Mouse (Mus musculus): Measurements from ENCODE around the gene Cfap45. TPM values are rescaled to one million over a fixed set of nuclear protein-coding genes. Genes with fewer than 3 reads are reported as not detected.

Cfap45 gene
- polyA plus RNA-seq, 1 experiment from 2014 or later: 1.3 TPM

- 63% methylated on average over 13 of the region's 13 CpGs for WGBS
- Histone ChIP-seq H3K9me3 (no peaks in the 10 kb centered on the region), H3K27ac (replicated peaks) (peak overlapping the region; percentile 68), H3K27me3 (replicated peaks; ENCODE audit: low read depth, poor library complexity, severe bottlenecking) (peaks cover 8% of the 10 kb centered on the region), H3K4me3 (peak overlapping the region; percentile 71), H3K36me3 (replicated peaks) (peaks cover 56% of the 10 kb centered on the region), H3K4me1 (peaks cover 76% of the 10 kb centered on the region)
- no peak for DNase-seq (ENCODE audit: low spot score)
Measured at GRCm38 (mm10) chr1:172484671-172485070, 35.9 kb upstream of the Cfap45 start.

DNA sequence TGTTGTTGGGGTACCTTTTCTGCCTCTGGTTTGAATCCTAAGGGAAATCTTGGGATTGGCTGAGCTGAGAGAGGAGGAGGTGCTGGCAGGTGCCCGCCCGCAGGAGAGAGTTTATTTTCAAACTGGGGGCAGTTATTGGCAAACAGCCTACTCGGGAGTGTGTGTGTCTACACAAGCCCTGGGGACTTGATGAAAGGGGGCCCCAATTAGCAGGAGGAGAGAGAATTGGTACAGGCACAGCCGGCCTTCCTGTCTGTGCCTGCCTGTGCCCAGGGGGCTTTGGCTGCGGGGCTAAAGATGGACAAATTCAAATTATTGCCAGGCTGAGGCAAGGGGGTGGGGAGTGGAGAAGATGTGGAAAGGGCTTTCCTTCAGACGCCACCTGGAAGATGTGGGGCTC is 34.8 kb upstream of the Cfap45 start:
- H3K4me1 ChIP-seq: peaks cover 83% of the 10 kb centered on the region
- 37% methylated on average over 6 of the region's 6 CpGs for WGBS
- peak overlapping the region; percentile 68 for H3K27ac ChIP-seq (replicated peaks)
- peak overlapping the region; percentile 71 for H3K4me3 ChIP-seq
- H3K9me3 ChIP-seq: no peaks in the 10 kb centered on the region
- H3K36me3 ChIP-seq (replicated peaks): peaks cover 65% of the 10 kb centered on the region
- DNase-seq (ENCODE audit: low spot score): no peak
- H3K27me3 ChIP-seq (replicated peaks; ENCODE audit: low read depth, poor library complexity, severe bottlenecking): peaks cover 2% of the 10 kb centered on the region; the same call in 1 of the 2 replicates

DNA sequence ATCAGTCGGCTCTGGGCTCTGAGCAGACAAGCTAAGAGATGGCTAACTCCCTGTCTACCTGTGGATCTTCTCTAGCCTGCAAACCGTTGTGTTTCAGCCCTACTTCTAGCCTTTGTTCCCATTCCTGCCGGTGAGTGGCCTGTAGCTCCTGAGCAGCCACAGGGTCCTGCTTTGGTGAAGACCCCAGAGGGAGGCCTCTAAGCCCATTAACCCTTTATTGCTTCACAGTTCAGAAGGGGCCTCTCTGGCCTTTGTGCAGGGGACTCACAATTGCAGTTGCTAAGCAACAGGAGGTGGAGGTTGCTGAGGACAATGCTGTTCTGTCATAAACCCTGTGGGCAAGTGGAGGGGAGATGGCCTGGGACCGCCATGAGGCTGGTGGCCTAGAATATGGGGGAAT is 34.4 kb upstream of the Cfap45 start:
- peak; percentile 47 for DNase-seq (ENCODE audit: low spot score)

GRCm38 (mm10) chr1:172486651-172487050 is 34.0 kb upstream of the Cfap45 start:
- no peak for DNase-seq (ENCODE audit: low spot score)
- peak overlapping the region; percentile 68 for H3K27ac ChIP-seq (replicated peaks)
- H3K36me3 ChIP-seq (replicated peaks): peaks cover 74% of the 10 kb centered on the region
- no peaks in the 10 kb centered on the region for H3K27me3 ChIP-seq (replicated peaks; ENCODE audit: low read depth, poor library complexity, severe bottlenecking)
- no peaks in the 10 kb centered on the region for H3K9me3 ChIP-seq
- peak overlapping the region; percentile 71 for H3K4me3 ChIP-seq
- 61% methylated on average over 5 of the region's 5 CpGs for WGBS
- H3K4me1 ChIP-seq: peaks cover 75% of the 10 kb centered on the region

More for the DNA sequence above, 34.4 kb upstream of the Cfap45 start:
- no peaks in the 10 kb centered on the region for H3K9me3 ChIP-seq
- peaks cover 79% of the 10 kb centered on the region for H3K4me1 ChIP-seq
- H3K4me3 ChIP-seq: peak overlapping the region; percentile 71
- 29% methylated on average over 4 of the region's 4 CpGs for WGBS
- H3K27ac ChIP-seq (replicated peaks): peak overlapping the region; percentile 68
- peaks cover 70% of the 10 kb centered on the region for H3K36me3 ChIP-seq (replicated peaks)
- H3K27me3 ChIP-seq (replicated peaks; ENCODE audit: low read depth, poor library complexity, severe bottlenecking): no peaks in the 10 kb centered on the region

GRCm38 (mm10) chr1:172487859-172488258 is 32.7 kb upstream of the Cfap45 start:
- 85% methylated on average over 4 of the region's 4 CpGs for WGBS
- H3K4me1 ChIP-seq: peaks cover 69% of the 10 kb centered on the region
- no peak overlapping the region for H3K27ac ChIP-seq (replicated peaks)
- no peak for DNase-seq (ENCODE audit: low spot score)
- no peaks in the 10 kb centered on the region for H3K27me3 ChIP-seq (replicated peaks; ENCODE audit: low read depth, poor library complexity, severe bottlenecking)
- no peak overlapping the region for H3K4me3 ChIP-seq
- no peaks in the 10 kb centered on the region for H3K9me3 ChIP-seq
- H3K36me3 ChIP-seq (replicated peaks): peaks cover 86% of the 10 kb centered on the region

- DNase-seq (ENCODE audit: low spot score): no peak
- whole genome bisulfite sequencing: 87% methylated on average over 7 of the region's 7 CpGs
- Histone ChIP-seq H3K9me3 (no peaks in the 10 kb centered on the region), H3K27me3 (replicated peaks; ENCODE audit: low read depth, poor library complexity, severe bottlenecking) (no peaks in the 10 kb centered on the region), H3K36me3 (replicated peaks) (peaks cover 96% of the 10 kb centered on the region), H3K27ac (replicated peaks) (no peak overlapping the region), H3K4me1 (peaks cover 59% of the 10 kb centered on the region), H3K4me3 (no peak overlapping the region)
Measured at GRCm38 (mm10) chr1:172488831-172489230, 31.8 kb upstream of the Cfap45 start.

GRCm38 (mm10) chr1:172489585-172490250 is 30.9 kb upstream of the Cfap45 start:
- no peak overlapping the region for H3K4me3 ChIP-seq
- WGBS: 59% methylated on average over 12 of the region's 12 CpGs
- no peak for DNase-seq (ENCODE audit: low spot score)
- H3K27me3 ChIP-seq (replicated peaks; ENCODE audit: low read depth, poor library complexity, severe bottlenecking): no peaks in the 10 kb centered on the region
- H3K4me1 ChIP-seq: peaks cover 51% of the 10 kb centered on the region
- peaks cover 98% of the 10 kb centered on the region for H3K36me3 ChIP-seq (replicated peaks)
- no peak overlapping the region for H3K27ac ChIP-seq (replicated peaks)
- no peaks in the 10 kb centered on the region for H3K9me3 ChIP-seq

DNA sequence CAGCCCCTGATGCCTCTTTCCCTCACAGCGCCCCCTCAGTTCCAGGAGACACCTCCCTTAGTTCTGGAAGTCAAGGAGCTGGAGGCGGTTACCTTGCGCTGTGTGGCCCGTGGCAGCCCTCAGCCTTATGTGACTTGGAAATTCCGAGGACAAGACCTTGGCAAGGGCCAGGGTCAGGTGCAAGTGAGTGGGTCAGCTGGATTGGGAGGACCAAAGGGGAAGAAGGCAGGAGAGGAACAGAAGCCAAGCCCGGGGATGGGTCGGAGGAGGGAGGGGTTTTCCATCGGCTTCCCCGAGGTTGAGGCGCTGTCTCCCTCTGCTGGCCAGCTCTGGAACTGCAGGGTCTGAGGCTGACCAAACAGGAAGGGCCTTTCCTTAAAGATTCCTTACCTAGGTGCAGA is 30.3 kb upstream of the Cfap45 start:
- Histone ChIP-seq H3K4me1 (peaks cover 45% of the 10 kb centered on the region), H3K9me3 (no peaks in the 10 kb centered on the region), H3K36me3 (replicated peaks) (peaks cover 98% of the 10 kb centered on the region), H3K27me3 (replicated peaks; ENCODE audit: low read depth, poor library complexity, severe bottlenecking) (no peaks in the 10 kb centered on the region), H3K27ac (replicated peaks) (no peak overlapping the region), H3K4me3 (peak overlapping the region; percentile 32; the same call in 1 of the 2 replicates)
- 13% methylated on average over 10 of the region's 10 CpGs for WGBS
- peak; percentile 90 for DNase-seq (ENCODE audit: low spot score)

DNA sequence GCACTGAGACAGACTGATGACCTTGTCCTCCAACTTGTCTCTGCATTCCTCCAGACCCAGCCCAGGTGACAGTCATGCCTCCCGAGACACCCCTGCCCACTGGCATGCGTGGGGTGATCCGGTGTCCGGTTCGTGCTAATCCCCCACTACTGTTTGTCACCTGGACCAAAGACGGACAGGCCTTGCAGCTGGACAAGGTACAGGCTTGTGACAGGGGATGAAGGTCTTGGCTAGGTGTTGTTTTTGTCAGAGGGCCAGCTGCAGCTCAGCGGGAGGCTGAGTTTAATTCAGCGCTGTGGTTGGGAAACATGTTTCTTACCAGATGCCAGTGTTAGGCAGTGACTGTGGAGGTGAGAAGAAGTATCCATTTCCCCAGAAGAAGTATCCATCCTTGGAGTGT is 28.6 kb upstream of the Cfap45 start:
- no peak overlapping the region for H3K4me3 ChIP-seq
- peaks cover 98% of the 10 kb centered on the region for H3K36me3 ChIP-seq (replicated peaks)
- DNase-seq (ENCODE audit: low spot score): no peak
- WGBS: 93% methylated on average over 8 of the region's 8 CpGs
- H3K9me3 ChIP-seq: no peaks in the 10 kb centered on the region
- peaks cover 27% of the 10 kb centered on the region for H3K4me1 ChIP-seq
- 0 out of 2 replicates have a peak, but pooled peaks cover 3% of the 10 kb centered on the region for H3K27me3 ChIP-seq (replicated peaks; ENCODE audit: low read depth, poor library complexity, severe bottlenecking)
- H3K27ac ChIP-seq (replicated peaks): no peak overlapping the region

DNA sequence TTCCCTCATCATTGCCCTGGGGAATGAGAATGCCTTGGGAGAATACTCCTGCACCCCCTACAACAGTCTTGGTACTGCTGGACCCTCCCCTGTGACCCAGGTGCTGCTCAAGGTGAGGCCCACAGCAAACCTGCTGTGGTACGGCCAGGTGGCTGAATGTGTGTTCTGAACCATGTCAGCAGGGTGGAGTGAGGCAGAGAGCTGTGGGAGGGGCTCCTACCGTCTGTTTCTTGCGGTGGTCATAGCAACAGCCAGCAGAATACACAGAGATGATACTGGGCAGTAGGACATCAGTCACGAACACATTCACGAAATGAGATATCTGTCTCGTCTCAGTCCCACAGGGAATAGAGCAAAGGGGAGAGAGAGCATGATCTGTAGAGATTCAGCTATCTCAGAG is 27.1 kb upstream of the Cfap45 start:
- DNase-seq (ENCODE audit: low spot score): no peak
- Histone ChIP-seq H3K27me3 (replicated peaks; ENCODE audit: low read depth, poor library complexity, severe bottlenecking) (peaks cover 16% of the 10 kb centered on the region; the same call in 1 of the 2 replicates), H3K4me3 (no peak overlapping the region), H3K36me3 (replicated peaks) (peaks cover 98% of the 10 kb centered on the region), H3K4me1 (peaks cover 13% of the 10 kb centered on the region), H3K27ac (replicated peaks) (no peak overlapping the region; the same call in 1 of the 2 replicates), H3K9me3 (no peaks in the 10 kb centered on the region)
- WGBS: 85% methylated on average over 6 of the region's 6 CpGs

GRCm38 (mm10) chr1:172496030-172496429 is 24.6 kb upstream of the Cfap45 start:
- Histone ChIP-seq H3K4me3 (no peak overlapping the region), H3K27me3 (replicated peaks; ENCODE audit: low read depth, poor library complexity, severe bottlenecking) (peaks cover 38% of the 10 kb centered on the region), H3K36me3 (replicated peaks) (peaks cover 80% of the 10 kb centered on the region), H3K4me1 (peaks cover 20% of the 10 kb centered on the region), H3K9me3 (no peaks in the 10 kb centered on the region), H3K27ac (replicated peaks) (no peak overlapping the region)
- no peak for DNase-seq (ENCODE audit: low spot score)
- 79% methylated on average over 17 of the region's 17 CpGs for WGBS

DNA sequence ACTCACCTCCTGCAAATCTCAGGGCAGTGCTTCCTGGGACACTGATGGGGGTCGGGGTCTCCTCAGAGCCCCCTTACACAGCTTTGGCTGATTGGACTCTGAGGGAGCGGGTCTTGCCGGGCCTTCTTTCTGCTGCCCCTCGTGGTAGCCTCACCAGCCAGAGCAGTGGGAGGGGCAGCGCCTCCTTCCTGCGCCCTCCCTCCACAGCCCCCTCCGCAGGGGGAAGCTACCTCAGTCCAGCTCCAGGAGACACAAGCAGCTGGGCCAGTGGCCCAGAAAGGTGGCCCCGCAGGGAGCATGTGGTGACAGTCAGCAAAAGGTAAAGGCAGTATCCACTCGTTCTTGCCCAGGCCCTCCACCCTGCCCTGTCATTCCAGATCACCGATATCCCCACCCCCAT is 23.2 kb upstream of the Cfap45 start:
- peaks cover 52% of the 10 kb centered on the region for H3K27me3 ChIP-seq (replicated peaks; ENCODE audit: low read depth, poor library complexity, severe bottlenecking)

GRCm38 (mm10) chr1:172499765-172500441 is 20.7 kb upstream of the Cfap45 start, which contains the start of gene Tagln2:
Gene Tagln2, plus strand, starts transcription at chr1:172500047.
- Histone ChIP-seq H3K4me3 (peak within 1 kb of the TSS; percentile 60), H3K27me3 (replicated peaks; ENCODE audit: low read depth, poor library complexity, severe bottlenecking) (peaks cover 64% of the 10 kb centered on the region), H3K36me3 (replicated peaks) (peaks cover 43% of the 10 kb centered on the region), H3K27ac (replicated peaks) (peak within 1 kb of the TSS; percentile 68), H3K9me3 (no peaks in the 10 kb centered on the region), H3K4me1 (peaks cover 59% of the 10 kb centered on the region)
- peak; percentile 87 for DNase-seq (ENCODE audit: low spot score)
- WGBS: under 1% methylated on average over 30 of the region's 30 CpGs

More for the DNA sequence above, 23.2 kb upstream of the Cfap45 start:
- peaks cover 34% of the 10 kb centered on the region for H3K4me1 ChIP-seq
- peaks cover 66% of the 10 kb centered on the region for H3K36me3 ChIP-seq (replicated peaks)
- DNase-seq (ENCODE audit: low spot score): no peak
- 83% methylated on average over 10 of the region's 10 CpGs for WGBS
- H3K27ac ChIP-seq (replicated peaks): no peak overlapping the region
- no peak overlapping the region for H3K4me3 ChIP-seq
- no peaks in the 10 kb centered on the region for H3K9me3 ChIP-seq
